Mouse (Mus musculus) liver, postnatal 0 days (tissue): ENCODE data around the gene Efr3b. TPM values are rescaled to one million over a fixed set of nuclear protein-coding genes. Genes with fewer than 3 reads are reported as not detected.

Experiments
- ATAC-seq: fragments of 200-750 bp; cut with Nextera tagmentation; 2 replicates; pipeline ENCODE4 v1.8.0; 2017; ENCODE audit warnings: mild to moderate bottlenecking, moderate library complexity
- DNase-seq: peaks from one replicate; pipeline ENCODE4 v3.0.0-alpha.2; 2016
- H3K27ac ChIP-seq: fragments of 300-500 bp; sonication (generic); 2 replicates; pipeline ENCODE4 v1.5.1; 2014; ENCODE audit warnings: antibody characterized with exemption, moderate library complexity, mild to moderate bottlenecking, low read depth
- H3K27me3 ChIP-seq: fragments of 300-500 bp; sonication (generic); 2 replicates; pipeline ENCODE4 v1.6.1; 2014; ENCODE audit warnings: low read length, control low read depth, mixed read lengths; ENCODE audit not compliant: insufficient read depth
- H3K36me3 ChIP-seq: fragments of 300-500 bp; sonication (generic); replicated peaks from 2 replicates; pipeline ENCODE4 v1.6.1; 2014; ENCODE audit warnings: mild to moderate bottlenecking, control low read depth, low read length, moderate library complexity, mixed read lengths; ENCODE audit not compliant: insufficient read depth
- H3K4me1 ChIP-seq: fragments of 300-500 bp; sonication (generic); 2 replicates; pipeline ENCODE4 v1.6.1; 2014; ENCODE audit warnings: antibody characterized with exemption, mild to moderate bottlenecking, control low read depth; ENCODE audit not compliant: insufficient read depth
- H3K4me2 ChIP-seq: fragments of 300-500 bp; sonication (generic); 2 replicates; pipeline ENCODE4 v1.6.1; 2014; ENCODE audit warnings: low read depth, mild to moderate bottlenecking, low read length, moderate library complexity, mixed read lengths
- H3K4me3 ChIP-seq: fragments of 300-500 bp; sonication (generic); 2 replicates; pipeline ENCODE4 v1.5.1; 2014; ENCODE audit warnings: low read depth, low read length
- H3K9ac ChIP-seq: fragments of 300-500 bp; sonication (generic); replicated peaks from 2 replicates; pipeline ENCODE4 v1.6.1; 2014; ENCODE audit warnings: mild to moderate bottlenecking, moderate library complexity
- H3K9me3 ChIP-seq: fragments of 300-500 bp; sonication (generic); 2 replicates; pipeline ENCODE4 v1.6.1; 2016; ENCODE audit warnings: mild to moderate bottlenecking, control low read depth, low read length, mixed read lengths
- CTCF ChIP-seq: sonication (generic); IDR thresholded peaks from 2 replicates; pipeline ENCODE4 v1.5.1; 2016; ENCODE audit warnings: antibody characterized with exemption, low read depth
- EP300 ChIP-seq: IDR thresholded peaks from 2 replicates; pipeline ENCODE4 v1.6.1; 2016; ENCODE audit warnings: antibody characterized with exemption, low read depth, mild to moderate bottlenecking
- WGBS: fragments of 180-500 bp; shearing (Covaris S2); extraction: QIAGEN DNeasy Blood & Tissue Kit; methylation state at CpG from one replicate; pipeline ENCODE4 v1.1.7; 2014; ENCODE audit not compliant: insufficient replicate concordance; 5-methylcytosine and 5-hydroxymethylcytosine counted together
- polyA plus RNA-seq: library from polyadenylated mRNA; unstranded; fragments of >200 nt; fragmentation: Nextera tagmentation; extraction: Ambion mirVana; gene quantifications from 2 replicates; pipeline ENCODE4 v1.2.1, GENCODE M21; 2015

The Efr3b gene
- polyA plus RNA-seq, 1 experiment from 2014 or later, result 0.05 TPM

- no peak for ATAC-seq
- Histone ChIP-seq H3K36me3 (no peaks in the 10 kb centered on the region), H3K27ac (no peak overlapping the region), H3K4me1 (no peaks in the 10 kb centered on the region), H3K4me3 (no peak overlapping the region), H3K4me2 (no peak overlapping the region), H3K9me3 (no peaks in the 10 kb centered on the region), H3K9ac (no peak overlapping the region), H3K27me3 (no peaks in the 10 kb centered on the region)
- TF ChIP-seq CTCF (peak; percentile 21), EP300 (no peak)
- 73% methylated on average over 3 of the region's 3 CpGs for WGBS
- no peak for DNase-seq
Measured at GRCm38 (mm10) chr12:3928841-3929240, 109.9 kb downstream of the Efr3b start.

- peak; percentile 76 for TF ChIP-seq CTCF
- TF ChIP-seq EP300, result no peak
- Histone ChIP-seq H3K27me3 (no peaks in the 10 kb centered on the region), H3K9ac (no peak overlapping the region), H3K27ac (no peak overlapping the region), H3K4me3 (no peak overlapping the region), H3K9me3 (no peaks in the 10 kb centered on the region), H3K4me1 (no peaks in the 10 kb centered on the region), H3K36me3 (no peaks in the 10 kb centered on the region), H3K4me2 (no peak overlapping the region)
- DNase-seq (peak; percentile 70), ATAC-seq (0 out of 2 replicates have a peak, but pooled peaks have one; percentile 43)
- WGBS, result 0% methylated on average over 1 of the region's 1 CpGs
Measured at GRCm38 (mm10) chr12:3926127-3926526, 112.6 kb downstream of the Efr3b start.

- DNase-seq (peak; percentile 63), ATAC-seq (peak; percentile 89)
- peaks cover 3% of the 10 kb centered on the region; the same call in 1 of the 2 replicates for H3K4me1 ChIP-seq
- whole genome bisulfite sequencing, result 66% methylated on average over 3 of the region's 3 CpGs
- H3K27me3 ChIP-seq, result no peaks in the 10 kb centered on the region
- H3K27ac ChIP-seq, result no peak overlapping the region
- no peak overlapping the region for H3K4me2 ChIP-seq
- H3K9ac ChIP-seq, result no peak overlapping the region
- no peaks in the 10 kb centered on the region for H3K36me3 ChIP-seq
- no peak overlapping the region for H3K4me3 ChIP-seq
- TF ChIP-seq EP300 (no peak), CTCF (no peak)
- no peaks in the 10 kb centered on the region for H3K9me3 ChIP-seq
Measured at GRCm38 (mm10) chr12:3919423-3919822, 119.3 kb downstream of the Efr3b start.

GRCm38 (mm10) chr12:3918577-3918976 is 120.1 kb downstream of the Efr3b start:
- Histone ChIP-seq H3K36me3 (no peaks in the 10 kb centered on the region), H3K9ac (no peak overlapping the region), H3K4me2 (no peak overlapping the region), H3K9me3 (no peaks in the 10 kb centered on the region), H3K4me1 (peaks cover 3% of the 10 kb centered on the region; the same call in 1 of the 2 replicates), H3K4me3 (no peak overlapping the region), H3K27ac (no peak overlapping the region), H3K27me3 (no peaks in the 10 kb centered on the region)
- ATAC-seq (peak; percentile 69), DNase-seq (no peak)
- no peak for TF ChIP-seq CTCF
- no peak for TF ChIP-seq EP300
- 58% methylated on average over 3 of the region's 3 CpGs for WGBS

- Histone ChIP-seq H3K27me3 (no peaks in the 10 kb centered on the region), H3K4me3 (no peak overlapping the region), H3K27ac (no peak overlapping the region), H3K4me1 (peaks cover 3% of the 10 kb centered on the region; the same call in 1 of the 2 replicates), H3K36me3 (no peaks in the 10 kb centered on the region), H3K9ac (no peak overlapping the region), H3K4me2 (no peak overlapping the region), H3K9me3 (no peaks in the 10 kb centered on the region)
- WGBS, result 39% methylated on average over 14 of the region's 14 CpGs
- ATAC-seq, result no peak
- TF ChIP-seq EP300 (no peak), CTCF (no peak)
- no peak for DNase-seq
Measured at GRCm38 (mm10) chr12:3917668-3918341, 120.9 kb downstream of the Efr3b start.

- TF ChIP-seq EP300, result no peak
- no peak for TF ChIP-seq CTCF
- peak; percentile 51 for DNase-seq
- no peak overlapping the region for H3K4me3 ChIP-seq
- H3K36me3 ChIP-seq, result no peaks in the 10 kb centered on the region
- ATAC-seq, result no peak
- no peak overlapping the region for H3K4me2 ChIP-seq
- no peak overlapping the region for H3K27ac ChIP-seq
- H3K27me3 ChIP-seq, result no peaks in the 10 kb centered on the region
- H3K9ac ChIP-seq, result no peak overlapping the region
- H3K4me1 ChIP-seq, result peaks cover 10% of the 10 kb centered on the region; the same call in 1 of the 2 replicates
- 61% methylated on average over 3 of the region's 3 CpGs for WGBS
- no peaks in the 10 kb centered on the region for H3K9me3 ChIP-seq
Measured at GRCm38 (mm10) chr12:3915852-3916251, 122.9 kb downstream of the Efr3b start.

Other genes with a start within 250 kb of the Efr3b start
- gene Dnmt3a, start 232.9 kb downstream of the Efr3b start, polyA plus RNA-seq, result 21.0 and 24.3 TPM in 2 replicates
- gene Pomc, start 84.0 kb downstream of the Efr3b start, polyA plus RNA-seq, result 0.40 and 0.73 TPM in 2 replicates
- gene Dnajc27, start 43.7 kb upstream of the Efr3b start, polyA plus RNA-seq, result 0.40 and 0.59 TPM in 2 replicates
- 0.75 and 0.78 TPM in 2 replicates for gene Adcy3, start 94.2 kb upstream of the Efr3b start, polyA plus RNA-seq
- 2.7 and 2.8 TPM in 2 replicates for gene Ptrhd1, start 195.1 kb upstream of the Efr3b start, polyA plus RNA-seq
- gene Cenpo, start 195.4 kb upstream of the Efr3b start, polyA plus RNA-seq, result 3.9 and 4.7 TPM in 2 replicates